Mouse (Mus musculus) intestine, postnatal 0 days (tissue): ENCODE data around the gene Senp3. TPM values are rescaled to one million over a fixed set of nuclear protein-coding genes. Genes with fewer than 3 reads are reported as not detected.
A peak's percentile ranks its signal among the peaks of the same experiment; 100 is the strongest.

ENCODE experiments used
- ATAC-seq: fragments of 200-750 bp; cut with Nextera tagmentation; 2 replicates; pipeline ENCODE4 v1.8.0; 2017; ENCODE audit warnings: mild to moderate bottlenecking, moderate TSS enrichment, moderate library complexity
- H3K27ac ChIP-seq: fragments of 300-500 bp; sonication (generic); 2 replicates; pipeline ENCODE4 v1.5.1; 2014; ENCODE audit warnings: mild to moderate bottlenecking, low read depth, low read length, moderate library complexity
- H3K27me3 ChIP-seq: fragments of 300-500 bp; sonication (generic); replicated peaks from 2 replicates; pipeline ENCODE4 v1.6.1; 2014; ENCODE audit warnings: low read length, mixed read lengths; ENCODE audit not compliant: control insufficient read depth, insufficient read depth
- H3K36me3 ChIP-seq: fragments of 300-500 bp; sonication (generic); 2 replicates; pipeline ENCODE4 v1.6.1; 2014; ENCODE audit warnings: mild to moderate bottlenecking, moderate library complexity; ENCODE audit not compliant: control insufficient read depth, insufficient read depth
- H3K4me1 ChIP-seq: fragments of 300-500 bp; sonication (generic); replicated peaks from 2 replicates; pipeline ENCODE4 v1.6.1; 2014; ENCODE audit warnings: antibody characterized with exemption, low read length, mixed read lengths; ENCODE audit not compliant: control insufficient read depth, insufficient read depth
- H3K4me2 ChIP-seq: fragments of 300-500 bp; sonication (generic); replicated peaks from 2 replicates; pipeline ENCODE4 v1.6.1; 2014; ENCODE audit warnings: low read depth, mild to moderate bottlenecking, moderate library complexity
- H3K4me3 ChIP-seq: fragments of 300-500 bp; sonication (generic); 2 replicates; pipeline ENCODE4 v1.5.1; 2014; ENCODE audit warnings: low read depth, low read length
- H3K9ac ChIP-seq: fragments of 300-500 bp; sonication (generic); 2 replicates; pipeline ENCODE4 v1.6.1; 2014; ENCODE audit warnings: mild to moderate bottlenecking, low read depth, low read length
- H3K9me3 ChIP-seq: fragments of 300-500 bp; sonication (generic); 2 replicates; pipeline ENCODE4 v1.6.1; 2016; ENCODE audit warnings: mixed run types; ENCODE audit not compliant: control insufficient read depth
- CTCF ChIP-seq: sonication (generic); IDR thresholded peaks from 2 replicates; pipeline ENCODE4 v1.5.1; 2016; ENCODE audit warnings: low read depth, mild to moderate bottlenecking, control low read depth, antibody characterized with exemption, moderate library complexity
- WGBS: fragments of 180-500 bp; shearing (Covaris S2); extraction: QIAGEN DNeasy Blood & Tissue Kit; methylation state at CpG from one replicate; pipeline ENCODE4 v1.1.7; 2014; 5-methylcytosine and 5-hydroxymethylcytosine counted together
- polyA plus RNA-seq: library from polyadenylated mRNA; unstranded; fragments of >200 nt; fragmentation: Nextera tagmentation; extraction: Ambion mirVana; gene quantifications from 2 replicates; pipeline ENCODE4 v1.2.1, GENCODE M21; 2015

Senp3 gene
- polyA plus RNA-seq, 1 experiment from 2014 or later, result 26.7 TPM

DNA sequence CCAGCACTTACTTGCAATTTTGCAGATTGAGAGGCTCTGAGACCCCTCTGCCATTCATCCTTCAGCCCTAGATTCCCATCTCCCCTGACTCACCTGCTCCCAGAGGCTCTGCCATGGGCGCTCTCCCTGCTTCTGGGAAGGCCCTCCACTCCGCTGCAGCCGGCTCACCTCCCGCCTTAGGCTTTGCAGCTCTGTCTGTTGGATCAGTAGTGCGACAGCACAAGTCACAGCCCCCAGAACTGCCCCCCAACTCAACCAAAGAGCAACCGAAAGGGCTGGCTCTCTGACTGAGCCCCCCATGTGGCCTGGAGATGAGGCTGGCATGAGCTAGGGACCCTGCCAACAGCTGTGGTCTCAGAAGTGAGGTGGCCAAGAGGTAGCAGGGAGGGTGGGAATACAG is 3.1 kb upstream of the Senp3 start:
- H3K4me2 ChIP-seq, result peak overlapping the region; percentile 62
- peak overlapping the region; percentile 26 for H3K4me3 ChIP-seq
- WGBS, result 89% methylated on average over 6 of the region's 6 CpGs
- H3K9ac ChIP-seq, result 0 out of 2 replicates have a peak overlapping the region, but pooled peaks have one; percentile 31
- no peaks in the 10 kb centered on the region; the same call in 1 of the 2 replicates for H3K36me3 ChIP-seq
- H3K9me3 ChIP-seq, result no peaks in the 10 kb centered on the region
- TF ChIP-seq CTCF, result no peak
- ATAC-seq, result no peak
- H3K27ac ChIP-seq, result peak overlapping the region; percentile 89; the same call in 1 of the 2 replicates
- peaks cover 12% of the 10 kb centered on the region for H3K4me1 ChIP-seq
- no peaks in the 10 kb centered on the region for H3K27me3 ChIP-seq

DNA sequence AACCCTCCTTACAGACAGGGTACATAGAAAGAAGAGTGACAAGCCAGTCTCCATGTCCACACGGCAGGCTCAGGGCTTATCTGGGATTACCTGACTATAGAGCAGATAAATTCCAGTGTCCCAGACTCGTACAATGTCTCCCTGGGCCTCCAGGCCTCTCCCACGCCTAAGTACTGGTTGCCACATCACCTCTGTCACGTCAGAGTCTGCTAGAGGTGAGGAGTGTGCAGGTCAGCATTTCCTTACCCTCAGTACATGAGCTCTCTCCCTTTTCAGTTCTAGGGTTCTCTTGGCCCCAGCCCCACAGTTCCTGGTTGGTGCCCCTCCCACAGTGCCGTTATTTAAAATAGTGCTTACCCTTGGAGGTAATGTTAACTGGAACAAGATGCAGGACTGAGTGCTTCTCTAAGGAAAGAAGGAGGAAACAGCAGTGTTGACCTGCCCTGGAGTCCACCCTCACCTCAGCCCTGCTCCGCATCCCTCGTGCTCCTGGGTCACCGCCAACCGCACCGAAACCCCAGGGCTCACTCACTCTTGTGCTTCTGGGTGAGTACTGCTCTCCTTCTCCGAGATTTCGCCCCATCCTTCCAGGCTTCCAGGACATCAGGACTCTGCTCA is 2.4 kb upstream of the Senp3 start:
- 65% methylated on average over 12 of the region's 12 CpGs for WGBS
- peak overlapping the region; percentile 31; the same call in 1 of the 2 replicates for H3K9ac ChIP-seq
- no peaks in the 10 kb centered on the region for H3K27me3 ChIP-seq

DNA sequence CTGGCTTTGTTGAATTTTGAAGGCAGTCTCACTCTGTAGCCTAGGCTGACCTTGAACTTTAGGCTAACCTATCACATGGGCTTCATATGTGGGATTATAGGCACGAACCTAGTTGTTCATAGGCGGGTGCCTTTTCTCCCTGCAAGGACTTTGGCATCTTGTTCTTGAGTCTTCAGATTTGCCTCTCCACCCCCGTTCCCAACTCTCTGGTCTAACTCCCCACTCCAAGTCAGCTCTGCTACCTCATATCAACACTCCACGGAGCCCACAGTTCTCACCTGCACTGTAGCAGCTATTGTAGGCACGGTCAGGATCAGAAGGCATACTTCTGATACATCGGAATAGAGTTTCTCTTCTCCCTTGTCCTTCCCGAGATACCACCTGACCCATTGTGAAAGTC is 1.7 kb upstream of the Senp3 start:
- 55% methylated on average over 7 of the region's 7 CpGs for WGBS
- Histone ChIP-seq H3K4me3 (no peak overlapping the region), H3K4me2 (peak overlapping the region; percentile 9), H3K4me1 (peaks cover 12% of the 10 kb centered on the region), H3K36me3 (peaks cover 2% of the 10 kb centered on the region), H3K9me3 (no peaks in the 10 kb centered on the region), H3K27me3 (no peaks in the 10 kb centered on the region), H3K27ac (peak overlapping the region; percentile 89), H3K9ac (no peak overlapping the region)
- ATAC-seq, result no peak
- no peak for TF ChIP-seq CTCF

More for the DNA sequence above, 2.4 kb upstream of the Senp3 start:
- TF ChIP-seq CTCF, result no peak
- Histone ChIP-seq H3K27ac (peak overlapping the region; percentile 89), H3K9me3 (no peaks in the 10 kb centered on the region), H3K4me2 (peak overlapping the region; percentile 62), H3K36me3 (no peaks in the 10 kb centered on the region; the same call in 1 of the 2 replicates), H3K4me3 (peak overlapping the region; percentile 26), H3K4me1 (peaks cover 12% of the 10 kb centered on the region)
- peak; percentile 67 for ATAC-seq

DNA sequence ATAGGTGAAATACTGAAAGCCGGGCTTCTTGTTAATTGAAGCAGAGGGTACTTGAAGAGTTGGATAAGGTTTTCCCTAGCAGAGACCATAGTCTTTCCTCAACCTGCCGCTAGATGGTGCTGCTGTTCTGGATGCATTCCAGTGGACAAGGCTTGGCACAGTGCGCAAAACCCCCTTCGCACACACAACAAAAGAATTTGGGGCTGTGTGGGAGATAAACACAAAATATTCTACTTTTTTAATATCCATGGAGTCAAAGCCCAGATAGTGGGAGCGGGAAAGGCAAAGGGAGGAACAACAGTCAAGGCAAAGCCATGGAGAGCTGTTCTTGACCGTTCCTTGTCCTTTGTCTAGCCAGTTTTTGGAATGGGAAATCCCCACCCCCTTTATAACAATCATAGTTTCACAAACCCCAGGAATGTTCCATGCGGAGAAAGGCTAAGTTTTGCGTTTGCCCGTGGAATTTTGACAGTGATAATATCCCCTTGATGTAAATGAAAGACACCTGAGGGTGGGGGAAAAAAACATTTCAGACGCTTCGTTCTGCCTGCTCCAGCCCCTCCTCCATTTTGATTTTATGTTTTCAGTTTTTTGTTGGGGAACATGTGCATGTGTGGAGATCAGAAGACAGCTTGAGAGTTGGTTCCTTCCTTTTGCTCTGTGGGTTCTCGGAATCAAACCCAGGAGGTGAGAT is 1.1 kb upstream of the Senp3 start:
- TF ChIP-seq CTCF, result peak; percentile 97
- Histone ChIP-seq H3K27ac (peak overlapping the region; percentile 89), H3K4me1 (peaks cover 12% of the 10 kb centered on the region), H3K27me3 (no peaks in the 10 kb centered on the region), H3K36me3 (peaks cover 7% of the 10 kb centered on the region), H3K4me2 (peak overlapping the region; percentile 82), H3K4me3 (no peak overlapping the region), H3K9ac (no peak overlapping the region), H3K9me3 (no peaks in the 10 kb centered on the region)
- ATAC-seq, result no peak
- WGBS, result 23% methylated on average over 12 of the region's 12 CpGs

GRCm38 (mm10) chr11:69682209-69682839 is 440 bp upstream of the Senp3 start:
- H3K4me3 ChIP-seq, result peak overlapping the region; percentile 92
- peak overlapping the region; percentile 37; the same call in 1 of the 2 replicates for H3K9ac ChIP-seq
- H3K4me1 ChIP-seq, result peaks cover 12% of the 10 kb centered on the region
- H3K27me3 ChIP-seq, result no peaks in the 10 kb centered on the region
- 19% methylated on average over 24 of the region's 24 CpGs for WGBS
- no peaks in the 10 kb centered on the region for H3K9me3 ChIP-seq
- peak overlapping the region; percentile 82 for H3K4me2 ChIP-seq
- H3K36me3 ChIP-seq, result peaks cover 14% of the 10 kb centered on the region
- no peak for TF ChIP-seq CTCF
- H3K27ac ChIP-seq, result peak overlapping the region; percentile 91
- ATAC-seq, result no peak
